In the genomic region with DNA sequence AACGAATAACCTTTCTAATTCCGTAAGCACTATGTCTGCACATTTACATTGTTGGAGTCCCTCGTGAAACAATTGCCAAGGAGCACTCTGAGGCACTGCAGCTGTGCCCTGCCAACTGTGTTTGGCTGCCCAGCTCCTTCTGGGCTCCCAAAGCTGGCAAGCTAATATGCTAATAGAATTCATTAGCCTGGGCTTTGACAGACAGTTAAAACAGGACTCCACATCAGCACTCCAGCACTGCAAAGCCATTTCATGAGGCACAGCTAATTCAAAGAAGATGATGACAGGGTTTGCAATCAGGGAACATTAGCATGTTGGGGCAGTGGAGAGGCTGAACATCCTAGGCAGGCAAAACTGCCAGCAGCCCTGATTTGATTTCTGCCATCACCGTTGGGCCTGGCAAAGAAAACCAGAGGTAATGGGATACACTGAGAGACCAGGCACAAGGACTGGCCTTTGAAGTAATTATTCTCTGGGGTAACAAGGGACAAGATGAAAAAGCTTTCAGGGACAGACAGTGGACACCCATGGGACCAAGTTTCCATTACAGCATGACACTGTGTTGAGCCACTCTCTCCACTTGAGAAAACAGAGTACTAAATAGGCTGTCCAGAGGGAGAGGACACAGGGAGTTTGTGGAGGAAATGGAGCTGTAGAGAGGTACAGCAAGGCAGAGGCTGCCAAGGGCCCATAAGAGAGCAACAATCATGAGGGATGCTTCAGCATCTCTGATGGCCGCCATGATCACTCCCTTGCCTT, we compare ENCODE assay signal across 11 mouse cellular contexts.
DNase-seq lines count a peak whose midpoint lies in the region; ATAC-seq lines count a peak whose summit lies in the region.
"Had no signal": no experiment of that assay in that cellular context is flagged by ENCODE, and none has a peak within 500 bp of the region (broad histone marks: within the 10 kb centered on the region; RNA-seq: fewer than 3 reads in every experiment).

No protein-coding gene starts in this region.

- no peak overlapping the region for H3K4me2 ChIP-seq in forebrain, embryonic 13.5 days
- no peak overlapping the region for H3K4me2 ChIP-seq in midbrain, embryonic 14.5 days (ENCODE audit: low read length)
- H3K4me2 ChIP-seq: embryonic facial prominence, embryonic 12.5 days had no signal

- no peak overlapping the region for H3K4me3 ChIP-seq in forebrain, embryonic 13.5 days
- H3K4me3 ChIP-seq in midbrain, embryonic 14.5 days (replicated peaks; ENCODE audit: low read depth, low read length): no peak overlapping the region
- H3K4me3 ChIP-seq: embryonic facial prominence, embryonic 12.5 days had no signal

- H3K36me3 ChIP-seq in forebrain, embryonic 13.5 days (ENCODE audit: poor library complexity, severe bottlenecking): no peaks in the 10 kb centered on the region
- H3K36me3 ChIP-seq in midbrain, embryonic 14.5 days (ENCODE audit: control insufficient read depth, insufficient read depth, low read length): no peaks in the 10 kb centered on the region
- H3K36me3 ChIP-seq: embryonic facial prominence, embryonic 12.5 days had no signal

- H3K27ac ChIP-seq in forebrain, embryonic 13.5 days: peak overlapping the region; percentile 60
- H3K27ac ChIP-seq in midbrain, embryonic 14.5 days (replicated peaks; ENCODE audit: low read depth, low read length): peak overlapping the region; percentile 49
- H3K27ac ChIP-seq: embryonic facial prominence, embryonic 12.5 days had no signal

- H3K27me3 ChIP-seq in forebrain, embryonic 13.5 days: no peaks in the 10 kb centered on the region
- H3K27me3 ChIP-seq in midbrain, embryonic 14.5 days (ENCODE audit: control insufficient read depth, insufficient read depth, low read length): no peaks in the 10 kb centered on the region
- H3K27me3 ChIP-seq: embryonic facial prominence, embryonic 12.5 days; Patski had no signal

- peak; percentile 96 for ATAC-seq in forebrain, embryonic 13.5 days
- ATAC-seq in midbrain, embryonic 14.5 days (ENCODE audit: low FRiP score, low TSS enrichment): peak; percentile 83
- ATAC-seq: inflammation-experienced regulatory T-cells, adult 6 months had no signal

- peaks cover 19% of the 10 kb centered on the region for H3K4me1 ChIP-seq in forebrain, embryonic 13.5 days
- peaks cover 10% of the 10 kb centered on the region for H3K4me1 ChIP-seq in midbrain, embryonic 14.5 days (ENCODE audit: control insufficient read depth, insufficient read depth, low read length)
- H3K4me1 ChIP-seq: embryonic facial prominence, embryonic 12.5 days had no signal

- no peak overlapping the region for H3K9ac ChIP-seq in forebrain, embryonic 13.5 days
- H3K9ac ChIP-seq in midbrain, embryonic 14.5 days (replicated peaks; ENCODE audit: low read length): no peak overlapping the region
- H3K9ac ChIP-seq: embryonic facial prominence, embryonic 12.5 days had no signal

- peak; percentile 15 to 28 for DNase-seq in heart, postnatal 10 days
- DNase-seq in heart, postnatal 25 days (ENCODE audit: low spot score): no peak
- peak; percentile 47 for DNase-seq in brain, adult 2 months (ENCODE audit: low read depth, low spot score)
- peak; percentile 66 for DNase-seq in midbrain, embryonic 14.5 days
- no peak for DNase-seq in c-Kit-positive CD71-positive TER-119-positive erythroid progenitor cells, embryonic 14.5 days (ENCODE audit: low spot score)
- no peak for DNase-seq in lung, postnatal 25 days (ENCODE audit: low spot score)
- DNase-seq: liver had no signal

- intact Hi-C loops in heart, postnatal 10 days (cut with DNase I): no loop called here
- intact Hi-C loops in heart, postnatal 25 days (cut with DNase I): no loop called here

- H3K9me3 ChIP-seq in forebrain, embryonic 13.5 days (replicated peaks): no peaks in the 10 kb centered on the region
- no peaks in the 10 kb centered on the region for H3K9me3 ChIP-seq in midbrain, embryonic 14.5 days (ENCODE audit: control insufficient read depth, low read length)
- H3K9me3 ChIP-seq: embryonic facial prominence, embryonic 12.5 days had no signal

- WGBS in forebrain, embryonic 13.5 days: 23% methylated on average over 5 of the region's 5 CpGs
- WGBS in midbrain, embryonic 14.5 days: 43% methylated on average over 5 of the region's 5 CpGs

Comparison
In these comparisons a context has a peak if more than half of its experiments do, and no peak if none do; other contexts are left out.
1. DNase-seq: peak in heart, postnatal 10 days (2 of 2), brain, adult 2 months (single experiment) and midbrain, embryonic 14.5 days (single experiment); none in heart, postnatal 25 days (single experiment), c-Kit-positive CD71-positive TER-119-positive erythroid progenitor cells, embryonic 14.5 days (single experiment) and lung, postnatal 25 days (single experiment).